Mouse (Mus musculus) large intestine, adult 2 months (tissue): ENCODE measurements around the gene Gabpb2. TPM values are rescaled to one million over a fixed set of nuclear protein-coding genes. Genes with fewer than 3 reads are reported as not detected.
"Not testable (repeated sequence)": the region's sequence is repeated elsewhere in the genome, so short reads cannot be mapped to it uniquely, and the experiment has no call there.

Experiments used
- DNase-seq: peaks from one replicate; pipeline ENCODE4 v3.0.0-alpha.2; 2012; ENCODE audit warnings: low read depth, low spot score
- WGBS: fragments of 180-500 bp; shearing (Covaris S2); methylation state at CpG from one replicate; pipeline ENCODE4 v1.1.7; 2018; 5-methylcytosine and 5-hydroxymethylcytosine counted together
- polyA plus RNA-seq: library from polyadenylated mRNA; depleted of rRNA; stranded (reverse); fragments of >200 nt; gene quantifications from 2 replicates; pipeline ENCODE4 v1.2.3, GENCODE M21; 2012; rRNA removed

Gene Gabpb2
- polyA plus RNA-seq, 1 experiment: 9.2 TPM

GRCm38 (mm10) chr3:95133680-95134101, 84.0 kb downstream of the Gabpb2 start, which contains the start of the genes Scnm1 and Lysmd1:
Scnm1 (minus strand) TSS chr3:95134011.
Lysmd1 (plus strand) TSS chr3:95134088.
- WGBS: under 1% methylated on average over 20 of the region's 20 CpGs
- peak; percentile 93 for DNase-seq

GRCm38 (mm10) chr3:95133176-95133575, 84.5 kb downstream of the Gabpb2 start:
- WGBS: 45% methylated on average over 11 of the region's 11 CpGs
- no peak for DNase-seq

GRCm38 (mm10) chr3:95132389-95132788, 85.3 kb downstream of the Gabpb2 start:
- 87% methylated on average over 2 of the region's 2 CpGs for WGBS

More at GRCm38 (mm10) chr3:95132389-95132788, 85.3 kb downstream of the Gabpb2 start:
- DNase-seq: not testable (repeated sequence)

Other genes with a start within 250 kb of the Gabpb2 start
- 21.7 and 33.0 TPM in 2 replicates for gene Pi4kb, start 243.2 kb downstream of the Gabpb2 start, polyA plus RNA-seq
- gene Zfp687, start 202.5 kb downstream of the Gabpb2 start, polyA plus RNA-seq: 13.3 and 19.3 TPM in 2 replicates
- 138 and 153 TPM in 2 replicates for gene Psmd4, start 175.3 kb downstream of the Gabpb2 start, polyA plus RNA-seq
- gene Pip5k1a, start 111.0 kb downstream of the Gabpb2 start, polyA plus RNA-seq: 12.1 and 15.6 TPM in 2 replicates
- 38.7 and 48.3 TPM in 2 replicates for gene Vps72, start 106.9 kb downstream of the Gabpb2 start, polyA plus RNA-seq
- 0.71 and 0.73 TPM in 2 replicates for gene Tmod4, start 93.4 kb downstream of the Gabpb2 start, polyA plus RNA-seq
- 45.6 and 51.2 TPM in 2 replicates for gene Scnm1, start 83.9 kb downstream of the Gabpb2 start, polyA plus RNA-seq
- gene Lysmd1, start 83.8 kb downstream of the Gabpb2 start, polyA plus RNA-seq: 7.6 and 7.7 TPM in 2 replicates
- 30.8 and 46.2 TPM in 2 replicates for gene Tnfaip8l2, start 75.6 kb downstream of the Gabpb2 start, polyA plus RNA-seq
- gene Sema6c, start 57.5 kb downstream of the Gabpb2 start, polyA plus RNA-seq: 1.4 and 2.6 TPM in 2 replicates
- gene Cdc42se1, start 10.8 kb upstream of the Gabpb2 start, polyA plus RNA-seq: 67.2 and 80.0 TPM in 2 replicates
- gene Mllt11, start 14.3 kb upstream of the Gabpb2 start, polyA plus RNA-seq: 18.9 and 21.6 TPM in 2 replicates
- 0.05 TPM in 2 replicates for gene Gm128, start 23.7 kb upstream of the Gabpb2 start, polyA plus RNA-seq
- 0.24 and 0.36 TPM in 2 replicates for gene Bnipl, start 33.3 kb upstream of the Gabpb2 start, polyA plus RNA-seq
- 71.9 and 82.6 TPM in 2 replicates for gene Mindy1, start 63.4 kb upstream of the Gabpb2 start, polyA plus RNA-seq
- gene Prune1, start 64.2 kb upstream of the Gabpb2 start, polyA plus RNA-seq: 15.7 and 18.8 TPM in 2 replicates
- gene Anxa9, start 89.3 kb upstream of the Gabpb2 start, polyA plus RNA-seq: 0.84 and 1.1 TPM in 2 replicates
- 76.3 and 101 TPM in 2 replicates for gene Cers2, start 96.9 kb upstream of the Gabpb2 start, polyA plus RNA-seq
- gene Setdb1, start 139.3 kb upstream of the Gabpb2 start, polyA plus RNA-seq: 9.8 and 13.4 TPM in 2 replicates
- gene 4930558C23Rik, start 184.9 kb upstream of the Gabpb2 start, polyA plus RNA-seq: not detected in 2 replicates
- gene Arnt, start 216.5 kb upstream of the Gabpb2 start, polyA plus RNA-seq: 15.8 and 23.9 TPM in 2 replicates